Mouse (Mus musculus) B cell, adult (primary cell): ENCODE results near the gene Vmn1r222. TPM values are rescaled to one million over a fixed set of nuclear protein-coding genes. Genes with fewer than 3 reads are reported as not detected.

Experiments
- total RNA-seq: library from RNA; stranded (reverse); gene quantifications from 4 replicates; pipeline ENCODE4 v1.2.4, GENCODE M21; 2023; ENCODE audit not compliant: inconsistent age

The Vmn1r222 gene
- total RNA-seq, result not detected in 4 replicates

DNA sequence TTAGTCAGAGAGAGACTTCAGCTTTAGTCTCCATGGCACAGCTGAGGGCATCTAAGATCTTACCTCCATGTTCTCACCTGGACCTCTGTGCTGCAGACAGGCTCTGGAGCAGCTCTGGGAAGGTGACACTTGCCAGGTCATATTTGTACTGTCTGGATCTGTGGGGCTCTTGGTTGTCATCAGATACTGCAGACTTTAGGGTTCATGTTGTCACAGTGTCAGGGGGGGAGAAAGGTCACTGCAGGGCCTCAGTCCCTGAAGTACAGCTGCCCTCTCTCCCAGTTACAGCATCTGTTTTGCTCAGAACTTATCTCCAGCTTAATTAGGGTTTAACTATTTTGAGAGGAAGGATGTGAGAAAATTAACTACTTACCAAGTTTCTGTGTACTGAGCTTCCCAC, at the start of gene Vmn1r222:
Vmn1r222 (minus strand) TSS at position 101 of the 400 bp plus-strand sequence.

DNA sequence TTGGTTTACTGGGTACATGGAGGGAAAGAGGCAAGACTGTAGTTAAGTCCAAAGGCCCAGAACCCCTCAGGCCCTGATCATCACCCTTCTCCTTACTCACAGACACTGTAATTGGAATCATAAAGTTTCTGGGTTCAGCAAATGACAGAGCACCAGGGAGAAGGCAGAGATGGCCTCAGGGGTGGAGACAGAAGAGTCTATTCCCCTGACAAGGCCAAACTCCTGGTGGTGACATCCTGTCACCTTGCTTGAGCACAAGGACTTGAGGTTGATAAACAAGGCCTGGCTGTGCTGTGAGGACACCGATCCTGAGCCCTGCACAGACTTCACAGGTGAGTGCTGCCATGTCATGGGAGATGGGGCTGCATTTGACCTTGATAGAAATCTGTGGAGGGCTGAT, 11.1 kb upstream of the Vmn1r222 start, which contains the start of gene Vmn1r223:
Vmn1r223 (plus strand) TSS at position 301 of the 400 bp plus-strand sequence.

DNA sequence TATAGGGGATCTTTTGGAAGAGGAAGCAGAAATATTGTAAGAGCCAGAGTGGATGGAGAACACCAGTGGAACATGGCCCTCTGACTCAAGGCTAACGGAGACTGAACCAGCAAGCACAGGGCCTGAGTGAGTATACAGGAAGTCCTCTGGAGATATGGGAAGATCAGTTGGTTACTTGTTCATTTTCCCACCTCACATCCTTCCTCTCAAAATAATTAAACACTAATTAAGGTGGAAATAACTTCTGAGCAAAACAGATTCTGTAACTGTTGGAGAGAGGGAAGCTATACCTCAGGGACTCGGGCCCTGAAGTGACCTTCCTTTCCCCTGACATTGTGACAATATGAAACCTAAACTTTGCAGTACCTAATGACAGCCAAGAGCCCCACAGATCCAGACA, 21.9 kb downstream of the Vmn1r222 start, which contains the start of gene Vmn1r221:
Vmn1r221 (plus strand) TSS at position 301 of the 400 bp plus-strand sequence.

DNA sequence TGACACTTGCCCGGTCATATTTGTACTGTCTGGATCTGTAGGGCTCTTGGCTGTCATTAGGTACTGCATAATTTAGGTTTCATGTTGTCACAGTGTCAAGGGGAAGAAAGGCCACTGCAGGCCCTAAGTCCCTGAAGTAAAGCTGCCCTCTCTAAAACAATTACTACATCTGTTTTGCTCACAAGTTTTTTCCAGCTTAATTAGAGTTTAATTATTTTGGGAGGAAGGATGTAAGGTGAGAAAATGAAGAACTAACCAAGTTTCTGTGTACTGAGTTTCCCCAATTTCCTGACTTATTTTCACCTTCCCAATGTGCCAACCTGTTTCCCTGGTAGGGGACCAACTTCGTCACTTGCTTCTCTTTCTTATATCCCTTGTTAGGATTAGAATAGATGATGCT, 47.9 kb downstream of the Vmn1r222 start, which contains the start of gene Vmn1r220:
Vmn1r220 (minus strand) TSS at position 101 of the 400 bp plus-strand sequence.

Other genes starting within 250 kb of the Vmn1r222 start
- gene Vmn1r213, start 228.3 kb downstream of the Vmn1r222 start, total RNA-seq, result not detected in 4 replicates
- gene Vmn1r214, start 205.5 kb downstream of the Vmn1r222 start, total RNA-seq, result not detected in 4 replicates
- gene Vmn1r215, start 167.9 kb downstream of the Vmn1r222 start, total RNA-seq, result not detected in 4 replicates
- gene Vmn1r217, start 117.7 kb downstream of the Vmn1r222 start, total RNA-seq, result not detected in 4 replicates
- gene Vmn1r218, start 102.8 kb downstream of the Vmn1r222 start, total RNA-seq, result not detected in 4 replicates
- gene Vmn1r219, start 76.6 kb downstream of the Vmn1r222 start, total RNA-seq, result not detected in 4 replicates
- gene Vmn1r220, start 48.0 kb downstream of the Vmn1r222 start, total RNA-seq, result not detected in 4 replicates
- not detected in 4 replicates for gene Vmn1r221, start 21.8 kb downstream of the Vmn1r222 start, total RNA-seq
- not detected in 4 replicates for gene Vmn1r223, start 11.2 kb upstream of the Vmn1r222 start, total RNA-seq
- gene Zfp322a, start 133.3 kb upstream of the Vmn1r222 start, total RNA-seq, result 16.9 to 17.9 TPM (median 17.5 TPM) in 4 replicates
- gene Abt1, start 187.9 kb upstream of the Vmn1r222 start, total RNA-seq, result 17.4 to 19.6 TPM (median 18.5 TPM) in 4 replicates
- not detected in 4 replicates for gene Btn1a1, start 230.0 kb upstream of the Vmn1r222 start, total RNA-seq